Mouse (Mus musculus) CD4-positive naive resting alpha-beta T cell, adult 76 days (primary cell): ENCODE data around the gene Samd15. TPM values are rescaled to one million over a fixed set of nuclear protein-coding genes. Genes with fewer than 3 reads are reported as not detected.

Source experiments
- total RNA-seq: library from RNA; stranded (reverse); gene quantifications from one replicate; pipeline ENCODE4 v1.2.4, GENCODE M21; 2023

The Samd15 gene
- 1.3 TPM for total RNA-seq

DNA sequence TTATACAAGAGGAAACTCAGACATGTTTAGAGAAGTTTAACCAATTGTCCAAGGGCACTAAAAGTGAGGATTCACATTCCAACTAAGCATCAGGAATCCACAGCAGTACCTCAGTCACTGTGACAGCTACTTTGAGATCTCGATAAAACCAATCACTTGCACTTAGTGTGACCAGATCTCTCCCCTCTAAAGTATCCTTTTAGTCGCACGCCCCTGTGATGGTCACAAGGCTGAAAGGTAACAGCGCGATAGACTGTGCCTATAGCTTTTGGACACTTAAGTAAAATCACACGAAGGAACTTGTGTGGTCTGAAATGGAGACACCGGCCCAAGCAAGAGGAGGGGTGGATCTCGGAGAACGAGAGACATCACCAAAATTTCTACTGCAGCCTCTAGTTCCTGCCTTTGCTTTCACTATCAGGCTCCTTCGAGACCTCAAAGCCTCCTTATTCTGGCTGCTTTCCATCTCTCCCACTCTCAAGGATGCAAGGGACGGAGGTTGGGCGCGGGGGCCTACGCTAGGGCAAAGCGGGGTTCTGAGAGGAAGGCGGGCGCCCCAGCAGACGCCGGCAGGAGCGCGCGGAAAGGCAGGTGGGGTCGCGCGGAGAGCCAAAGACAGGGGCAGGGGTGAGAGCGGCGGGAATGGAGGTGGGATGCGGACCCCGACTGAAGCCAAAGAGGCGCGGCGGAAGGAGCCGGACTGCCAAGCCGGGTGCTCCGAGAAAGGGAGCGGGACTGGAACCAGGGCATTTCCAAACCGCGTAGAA, at the start of gene Samd15:
Gene Samd15 (plus strand): TSS at position 518 of the 767 bp plus-strand sequence.

DNA sequence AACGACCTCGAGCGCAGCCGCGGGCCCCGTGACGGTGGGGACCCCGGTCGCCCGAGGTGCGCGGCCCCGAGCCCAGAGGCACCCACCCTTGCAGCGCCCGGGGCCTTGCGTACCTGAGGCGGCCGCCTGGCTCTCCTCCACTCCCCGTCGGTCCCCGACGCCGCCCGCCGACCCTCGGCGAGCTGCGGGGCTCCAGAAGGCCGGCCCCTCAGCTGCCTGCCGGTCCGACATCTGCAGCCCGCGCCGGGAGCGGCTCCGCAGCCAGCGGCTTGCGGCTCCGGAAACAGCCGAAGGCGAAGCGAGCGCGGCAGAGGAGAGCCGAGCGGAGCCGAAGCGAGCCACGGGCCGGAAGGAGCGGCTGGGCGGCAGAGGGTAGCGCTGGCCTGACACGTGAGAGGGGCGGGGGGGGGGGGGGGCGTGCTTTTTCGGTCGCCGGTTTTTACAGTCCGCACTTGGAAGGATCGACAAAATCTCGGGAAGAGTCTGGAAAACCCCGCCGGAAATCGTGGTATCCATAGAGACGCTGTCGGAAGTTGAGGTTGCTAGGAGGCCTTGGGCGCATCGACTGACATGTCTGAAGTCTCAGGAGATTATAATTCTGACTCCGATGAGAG, 557 bp downstream of the Samd15 start, which contains the start of gene Tmed8:
Gene Tmed8 (minus strand): TSS at position 482 of the 614 bp plus-strand sequence.

DNA sequence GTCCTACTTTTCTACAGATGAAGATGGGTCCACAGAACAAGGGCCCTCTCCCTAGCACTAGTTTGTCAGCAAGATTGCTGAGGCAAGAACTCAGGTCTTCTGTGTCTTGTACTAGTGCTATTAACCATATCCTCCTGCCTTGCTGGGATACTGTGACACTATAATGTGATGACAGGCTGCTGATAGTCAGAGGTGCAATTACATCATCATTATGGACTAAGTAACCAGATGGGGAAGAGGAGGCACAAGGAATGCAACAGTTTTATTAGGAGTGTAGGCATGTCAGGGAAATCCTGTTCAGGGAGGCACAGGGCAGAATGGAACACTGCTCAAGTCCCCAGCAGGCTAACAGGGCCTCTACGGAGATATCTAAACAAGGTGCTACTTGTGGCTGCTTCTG, 39.1 kb downstream of the Samd15 start, which contains the start of gene Noxred1:
Gene Noxred1 (minus strand): TSS at position 101 of the 400 bp plus-strand sequence.

Other genes with a start within 250 kb of the Samd15 start
- gene Zdhhc22, start 209.3 kb upstream of the Samd15 start, total RNA-seq = not detected
- not detected for gene Tmem63c, start 178.4 kb upstream of the Samd15 start, total RNA-seq
- gene Ngb, start 97.2 kb upstream of the Samd15 start, total RNA-seq = 1.1 TPM
- 10.5 TPM for gene Gstz1, start 52.6 kb upstream of the Samd15 start, total RNA-seq
- 4.4 TPM for gene Pomt2, start 51.8 kb upstream of the Samd15 start, total RNA-seq
- 13.3 TPM for gene Tmed8, start 731 bp downstream of the Samd15 start, total RNA-seq
- gene Noxred1, start 39.0 kb downstream of the Samd15 start, total RNA-seq = 0.62 TPM
- gene Vipas39, start 66.5 kb downstream of the Samd15 start, total RNA-seq = 21.7 TPM
- 87.6 TPM for gene Ahsa1, start 66.8 kb downstream of the Samd15 start, total RNA-seq
- not detected for gene Ism2, start 100.0 kb downstream of the Samd15 start, total RNA-seq
- gene Sptlc2, start 188.6 kb downstream of the Samd15 start, total RNA-seq = 75.7 TPM
- 26.3 TPM for gene Slirp, start 244.2 kb downstream of the Samd15 start, total RNA-seq
- 94.6 TPM for gene Alkbh1, start 244.3 kb downstream of the Samd15 start, total RNA-seq